8 mouse cellular contexts compared by ENCODE assay signal in genomic region chr17:29716732-29717445, GRCm38 (mm10). TPM values are rescaled to one million over a fixed set of nuclear protein-coding genes. Genes with fewer than 3 reads are reported as not detected.
A peak's percentile ranks its signal among the peaks of the same experiment; 100 is the strongest.
DNase-seq lines count a peak whose midpoint lies in the region; ATAC-seq and TF ChIP-seq lines count a peak whose summit lies in the region.

TSS of gene Ccdc167 (minus strand) at chr17:29717044.

- peak; percentile 85 for DNase-seq in Patski (ENCODE audit: low read depth, low spot score)
- DNase-seq in cerebellum, postnatal 14 days = peak; percentile 97 to 98
- DNase-seq in frontal cortex, postnatal 14 days (ENCODE audit: low spot score in 2 of 2) = peak; percentile 96 to 98
- peak; percentile 93 for DNase-seq in layer of hippocampus, postnatal 25 days (ENCODE audit: extremely low spot score in 1 of 2, low spot score in 1 of 2)
- DNase-seq in lung, postnatal 25 days (ENCODE audit: low spot score) = peak; percentile 96
- peak; percentile 99 for DNase-seq in retina, embryonic 14.5 days (ENCODE audit: low spot score)
- peak; percentile 96 for DNase-seq in thymus, postnatal 4 days

- in situ Hi-C loops in Patski (cut with MboI; ENCODE audit: low pct_unique_long_range_greater_than_20kb) = no loop called here

- peak; percentile 63 for ATAC-seq in Patski
- peak; percentile 96 for ATAC-seq in hindbrain, embryonic 13.5 days (ENCODE audit: low FRiP score)

- WGBS in hindbrain, embryonic 13.5 days = 6% methylated on average over 41 of the region's 41 CpGs

- CTCF ChIA-PET in Patski (lab: Charles Lee) = interaction anchor here (0.8 to 1.2 kb wide), 2 partner anchors 21 to 30 kb away, joined by 3 read pairs; no protein-coding TSS in a partner anchor

- POLR2A ChIA-PET in Patski (lab: Charles Lee) = interaction anchor here (1.2 to 1.9 kb wide), 2 partner anchors 9 to 56 kb away, joined by 3 read pairs; partner anchors contain the start of gene Cmtr1

- peak within 1 kb of the TSS; percentile 79 for H3K27ac ChIP-seq in hindbrain, embryonic 13.5 days

- H3K9me3 ChIP-seq in hindbrain, embryonic 13.5 days = no peaks in the 10 kb centered on the region

- peaks cover 33% of the 10 kb centered on the region for H3K4me1 ChIP-seq in hindbrain, embryonic 13.5 days (replicated peaks)

- peak within 1 kb of the TSS; percentile 73 for H3K9ac ChIP-seq in hindbrain, embryonic 13.5 days

- peak within 1 kb of the TSS; percentile 53 for H3K4me3 ChIP-seq in hindbrain, embryonic 13.5 days

- no peaks in the 10 kb centered on the region for H3K36me3 ChIP-seq in hindbrain, embryonic 13.5 days

- H3K27me3 ChIP-seq in Patski = no peaks in the 10 kb centered on the region
- no peaks in the 10 kb centered on the region for H3K27me3 ChIP-seq in hindbrain, embryonic 13.5 days

- H3K4me2 ChIP-seq in hindbrain, embryonic 13.5 days = peak within 1 kb of the TSS; percentile 75

- no peak for TF ChIP-seq CTCF in Patski (IDR thresholded peaks at IDR 0.05)

RNA-seq across cellular contexts. Expression of gene Ccdc167, which starts in this region (rescaled TPM):
- polyA plus RNA-seq in Patski (2021) = 9.6 TPM
- 10.7 and 13.4 TPM in 2 replicates for polyA plus RNA-seq in hindbrain, embryonic 13.5 days (2015; fragmentation: Nextera tagmentation; extraction: Ambion mirVana)
- 10 to 100 TPM; 19.9 to 23.6 TPM for total RNA-seq in layer of hippocampus, postnatal 25 days (2021)

Comparison
In these comparisons a context has a peak if more than half of its experiments do, and no peak if none do; other contexts are left out.
1. Peak in every context shown above with its lines: DNase-seq, ATAC-seq, H3K4me3 ChIP-seq and H3K27ac ChIP-seq.